In genomic region chr3:39322225-39322624, GRCm38 (mm10) we compare ENCODE assay signal across 28 mouse cellular contexts.
DNase-seq lines count a peak whose midpoint lies in the region; ATAC-seq and TF ChIP-seq lines count a peak whose summit lies in the region.
"Had no signal": no experiment of that assay in that cellular context is flagged by ENCODE, and none has a peak within 500 bp of the region (broad histone marks: within the 10 kb centered on the region; RNA-seq: fewer than 3 reads in every experiment).

No protein-coding gene starts in this region.

- H3K4me2 ChIP-seq in hindbrain, postnatal 0 days (ENCODE audit: low read depth, low read length) = no peak overlapping the region
- H3K4me2 ChIP-seq in CH12.LX (ENCODE audit: insufficient read depth, low read depth, poor library complexity, severe bottlenecking) = no peak overlapping the region
- H3K4me2 ChIP-seq: embryonic facial prominence, embryonic 15.5 days; forebrain, embryonic 12.5 days; heart, embryonic 11.5 days; hindbrain, embryonic 12.5 days; limb, embryonic 13.5 days; liver, embryonic 11.5 days; midbrain, embryonic 15.5 days; neural tube, embryonic 13.5 days; stomach, embryonic 15.5 days had no signal

- peak; percentile 33 for DNase-seq in hindbrain, embryonic 10.5 days (ENCODE audit: low spot score)
- DNase-seq in hindbrain, postnatal 0 days (ENCODE audit: low spot score) = no peak
- DNase-seq in CH12.LX (ENCODE audit: extremely low read depth) = peak; percentile 7
- peak; percentile 48 for DNase-seq in embryo, embryonic 11.5 days (ENCODE audit: low read depth, low spot score)
- DNase-seq in limb, embryonic 10.5 days (ENCODE audit: low spot score) = peak; percentile 55
- no peak for DNase-seq in layer of hippocampus, adult 8-10 months (ENCODE audit: low spot score in 2 of 2)
- no peak for DNase-seq in cerebellum, adult 11-12 months
- no peak for DNase-seq in urinary bladder, postnatal 25 days (ENCODE audit: low spot score)
- DNase-seq: adrenal gland, postnatal 10 days; cerebellum, adult 11 months; cerebellum, adult 9-11 months; forebrain, postnatal 0 days; gastrocnemius, postnatal 25 days; heart, adult 11 months; kidney, adult 11 months; kidney, postnatal 14 days; lung, postnatal 4 days; right cerebral cortex, postnatal 25 days had no signal

- 63% methylated on average over 5 of the region's 5 CpGs for WGBS in hindbrain, embryonic 10.5 days
- WGBS in hindbrain, postnatal 0 days = 74% methylated on average over 5 of the region's 5 CpGs
- 42% methylated on average over 5 of the region's 5 CpGs for WGBS in limb, embryonic 10.5 days

- ATAC-seq in hindbrain, postnatal 0 days = no peak
- ATAC-seq: forebrain, postnatal 0 days; midbrain, embryonic 15.5 days; Patski had no signal

- H3K27ac ChIP-seq in hindbrain, embryonic 10.5 days = no peak overlapping the region
- H3K27ac ChIP-seq in hindbrain, postnatal 0 days = no peak overlapping the region
- H3K27ac ChIP-seq in CH12.LX (ENCODE audit: insufficient read depth, low read depth) = no peak overlapping the region
- no peak overlapping the region for H3K27ac ChIP-seq in limb, embryonic 10.5 days
- H3K27ac ChIP-seq: embryonic facial prominence, embryonic 15.5 days; forebrain, embryonic 12.5 days; hindbrain, embryonic 12.5 days; limb, embryonic 13.5 days; midbrain, embryonic 15.5 days; neural tube, embryonic 13.5 days; stomach, embryonic 15.5 days had no signal

- dilution Hi-C loops in CH12.LX (cut with MboI; ENCODE audit: extremely low pct_ligation_motif_present, extremely low pct_unique_long_range_greater_than_20kb, low sequenced_read_pairs) = no loop called here

- H3K9ac ChIP-seq in hindbrain, postnatal 0 days (replicated peaks; ENCODE audit: low read length) = no peak overlapping the region
- no peak overlapping the region for H3K9ac ChIP-seq in CH12.LX (ENCODE audit: insufficient read depth, low read depth)
- H3K9ac ChIP-seq: embryonic facial prominence, embryonic 15.5 days; forebrain, embryonic 12.5 days; forebrain, postnatal 0 days; hindbrain, embryonic 12.5 days; limb, embryonic 13.5 days; midbrain, embryonic 15.5 days; neural tube, embryonic 13.5 days; stomach, embryonic 15.5 days had no signal

- in situ Hi-C loops in CH12.LX (cut with MboI; ENCODE audit: low pct_ligation_motif_present, low pct_unique_long_range_greater_than_20kb, low sequenced_read_pairs) = no loop called here

- no peak for TF ChIP-seq RAD21 in CH12.LX (IDR thresholded peaks at IDR 0.05; ENCODE audit: low read depth, low read length)

- TF ChIP-seq EP300 in CH12.LX (IDR thresholded peaks at IDR 0.05; ENCODE audit: low read length) = no peak

- H3K4me1 ChIP-seq in hindbrain, embryonic 10.5 days (replicated peaks) = no peaks in the 10 kb centered on the region
- H3K4me1 ChIP-seq in hindbrain, postnatal 0 days (ENCODE audit: insufficient read depth, low read length) = no peaks in the 10 kb centered on the region
- peaks cover 0 to 10% of the 10 kb centered on the region in 2 experiments; a peak in 1 of 4 replicates for H3K4me1 ChIP-seq in CH12.LX (ENCODE audit: control insufficient read depth in 1 of 2, insufficient read depth in 2 of 2)
- H3K4me1 ChIP-seq in limb, embryonic 10.5 days = peaks cover 7% of the 10 kb centered on the region
- H3K4me1 ChIP-seq: embryonic facial prominence, embryonic 15.5 days; hindbrain, embryonic 12.5 days; midbrain, embryonic 15.5 days; neural tube, embryonic 13.5 days; stomach, embryonic 15.5 days had no signal

- no peak for TF ChIP-seq CTCF in hindbrain, postnatal 0 days (IDR thresholded peaks at IDR 0.05; ENCODE audit: low read depth)
- TF ChIP-seq CTCF in CH12.LX (conservative IDR thresholded peaks at IDR 0.05 in 1 of 2, IDR thresholded peaks at IDR 0.05 in 1 of 2; ENCODE audit: low read depth in 2 of 2, low read length in 2 of 2) = no peak

- no peaks in the 10 kb centered on the region for H3K36me3 ChIP-seq in hindbrain, embryonic 10.5 days
- no peaks in the 10 kb centered on the region for H3K36me3 ChIP-seq in hindbrain, postnatal 0 days (ENCODE audit: insufficient read depth, low read length)
- no peaks in the 10 kb centered on the region for H3K36me3 ChIP-seq in CH12.LX (replicated peaks in 1 of 2; ENCODE audit: control insufficient read depth in 1 of 2, insufficient read depth in 1 of 2, low read length in 1 of 2)
- H3K36me3 ChIP-seq in limb, embryonic 10.5 days = no peaks in the 10 kb centered on the region
- H3K36me3 ChIP-seq: embryonic facial prominence, embryonic 15.5 days; forebrain, embryonic 12.5 days; hindbrain, embryonic 12.5 days; limb, embryonic 13.5 days; midbrain, embryonic 15.5 days; neural tube, embryonic 13.5 days; stomach, embryonic 15.5 days had no signal

- H3K27me3 ChIP-seq in hindbrain, embryonic 10.5 days (ENCODE audit: insufficient read depth, poor library complexity, severe bottlenecking) = no peaks in the 10 kb centered on the region
- no peaks in the 10 kb centered on the region for H3K27me3 ChIP-seq in hindbrain, postnatal 0 days (ENCODE audit: insufficient read depth, low read length)
- no peaks in the 10 kb centered on the region for H3K27me3 ChIP-seq in CH12.LX (replicated peaks)
- H3K27me3 ChIP-seq in limb, embryonic 10.5 days (ENCODE audit: low read depth, poor library complexity, severe bottlenecking) = no peaks in the 10 kb centered on the region
- H3K27me3 ChIP-seq: embryonic facial prominence, embryonic 15.5 days; forebrain, embryonic 12.5 days; hindbrain, embryonic 12.5 days; limb, embryonic 13.5 days; midbrain, embryonic 15.5 days; neural tube, embryonic 13.5 days; stomach, embryonic 15.5 days had no signal

- no peak overlapping the region for H3K4me3 ChIP-seq in hindbrain, embryonic 10.5 days
- H3K4me3 ChIP-seq in hindbrain, postnatal 0 days (ENCODE audit: low read length) = no peak overlapping the region
- H3K4me3 ChIP-seq in CH12.LX (replicated peaks in 1 of 3; ENCODE audit: low read depth in 2 of 3, low read length in 2 of 3, poor library complexity in 1 of 3) = no peak overlapping the region
- H3K4me3 ChIP-seq in limb, embryonic 10.5 days = no peak overlapping the region
- H3K4me3 ChIP-seq: embryonic facial prominence, embryonic 15.5 days; forebrain, embryonic 12.5 days; hindbrain, embryonic 12.5 days; limb, embryonic 13.5 days; midbrain, embryonic 15.5 days; neural tube, embryonic 13.5 days; stomach, embryonic 15.5 days had no signal

- H3K79me2 ChIP-seq in CH12.LX (replicated peaks; ENCODE audit: control insufficient read depth, extremely low read depth, insufficient read depth, poor library complexity, severe bottlenecking) = no peaks in the 10 kb centered on the region

- no peak for TF ChIP-seq POLR2A in CH12.LX (IDR thresholded peaks at IDR 0.05; ENCODE audit: low read depth, low read length)

- no peaks in the 10 kb centered on the region for H3K9me3 ChIP-seq in hindbrain, embryonic 10.5 days
- H3K9me3 ChIP-seq in hindbrain, postnatal 0 days (ENCODE audit: low read length) = no peaks in the 10 kb centered on the region
- H3K9me3 ChIP-seq in CH12.LX (replicated peaks; ENCODE audit: low read length) = no peaks in the 10 kb centered on the region
- no peaks in the 10 kb centered on the region for H3K9me3 ChIP-seq in limb, embryonic 10.5 days (replicated peaks)
- H3K9me3 ChIP-seq: embryonic facial prominence, embryonic 15.5 days; forebrain, embryonic 12.5 days; hindbrain, embryonic 12.5 days; limb, embryonic 13.5 days; midbrain, embryonic 15.5 days; neural tube, embryonic 13.5 days; stomach, embryonic 15.5 days had no signal

TF ChIP-seq in CH12.LX, 34 proteins besides CTCF, POLR2A, EP300 and RAD21:
- TF ChIP-seq MAX (IDR thresholded peaks at IDR 0.05; ENCODE audit: low read length) (no peak), TCF12 (IDR thresholded peaks at IDR 0.05; ENCODE audit: low read depth, low read length) (peak; percentile 16; the same call in 1 of the 2 replicates), NRF1 (IDR thresholded peaks at IDR 0.05; ENCODE audit: low read depth, low read length) (no peak)

Comparison
In these comparisons a context has a peak if more than half of its experiments do, and no peak if none do; other contexts are left out.
1. DNase-seq: peak in hindbrain, embryonic 10.5 days (single experiment), CH12.LX (single experiment), embryo, embryonic 11.5 days (single experiment) and limb, embryonic 10.5 days (single experiment); none in hindbrain, postnatal 0 days (single experiment), layer of hippocampus, adult 8-10 months (0 of 2), cerebellum, adult 11-12 months (single experiment) and urinary bladder, postnatal 25 days (single experiment).